Mouse (Mus musculus): Measurements from ENCODE around the gene Klf11. TPM values are rescaled to one million over a fixed set of nuclear protein-coding genes. Genes with fewer than 3 reads are reported as not detected.
"Not testable (repeated sequence)": the region's sequence is repeated elsewhere in the genome, so short reads cannot be mapped to it uniquely, and the experiment has no call there.

Gene Klf11
- polyA plus RNA-seq, 1 experiment from 2014 or later: 10.3 TPM

DNA sequence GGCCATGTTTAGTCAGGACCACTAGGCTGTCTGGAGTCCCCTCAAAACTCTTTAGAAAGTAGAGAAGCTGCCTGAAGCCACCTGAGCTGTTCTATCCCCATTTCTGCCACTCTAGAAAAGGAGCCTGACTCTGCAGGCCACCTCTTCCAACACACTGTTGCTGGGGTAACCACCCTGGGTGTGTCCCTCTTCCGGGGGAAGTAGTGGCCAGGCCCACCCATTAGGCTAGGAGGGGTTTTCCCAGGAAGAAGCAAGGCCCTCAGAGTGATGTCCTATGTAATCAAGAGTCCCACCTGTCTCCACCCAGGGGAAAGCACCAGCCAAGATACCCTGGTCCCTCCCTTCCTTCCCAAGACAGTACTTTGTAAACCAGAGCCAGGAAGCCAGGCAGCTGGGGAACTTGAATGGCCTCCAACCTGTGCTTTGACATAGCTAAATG lies 17.3 kb upstream of the Klf11 start:
- no peak overlapping the region; the same call in 1 of the 2 replicates for H3K27ac ChIP-seq (replicated peaks)
- no peaks in the 10 kb centered on the region for H3K36me3 ChIP-seq (replicated peaks)
- DNase-seq (ENCODE audit: low spot score): no peak
- H3K9me3 ChIP-seq: no peaks in the 10 kb centered on the region
- peaks cover 12% of the 10 kb centered on the region; the same call in 1 of the 2 replicates for H3K4me1 ChIP-seq
- WGBS: 71% methylated on average over 1 of the region's 1 CpGs
- no peak overlapping the region for H3K4me3 ChIP-seq
- no peaks in the 10 kb centered on the region for H3K27me3 ChIP-seq (replicated peaks; ENCODE audit: low read depth, poor library complexity, severe bottlenecking)

DNA sequence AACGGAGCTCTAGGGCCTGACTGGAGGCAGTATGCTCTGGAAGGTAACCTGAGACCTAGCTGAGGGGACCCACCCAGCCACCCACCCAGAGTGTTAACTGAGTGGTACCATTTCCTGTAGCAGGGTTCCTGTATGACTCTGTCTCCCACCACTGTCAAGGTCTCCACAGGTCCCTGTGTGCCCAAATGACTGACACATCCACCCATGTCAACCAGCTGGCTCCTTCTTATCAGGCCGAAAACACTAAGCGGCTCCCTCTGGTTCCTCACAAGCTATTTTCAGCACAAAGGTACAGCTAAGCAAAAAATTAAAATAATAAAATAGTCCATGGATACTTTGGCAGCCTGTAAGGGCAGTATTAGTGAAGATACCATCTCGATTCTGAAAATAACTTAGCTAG lies 16.9 kb upstream of the Klf11 start:
- no peak overlapping the region for H3K4me3 ChIP-seq
- 83% methylated on average over 4 of the region's 4 CpGs for WGBS
- no peak overlapping the region for H3K27ac ChIP-seq (replicated peaks)
- peaks cover 12% of the 10 kb centered on the region; the same call in 1 of the 2 replicates for H3K4me1 ChIP-seq
- H3K9me3 ChIP-seq: no peaks in the 10 kb centered on the region
- DNase-seq (ENCODE audit: low spot score): no peak
- no peaks in the 10 kb centered on the region for H3K36me3 ChIP-seq (replicated peaks)
- no peaks in the 10 kb centered on the region for H3K27me3 ChIP-seq (replicated peaks; ENCODE audit: low read depth, poor library complexity, severe bottlenecking)

DNA sequence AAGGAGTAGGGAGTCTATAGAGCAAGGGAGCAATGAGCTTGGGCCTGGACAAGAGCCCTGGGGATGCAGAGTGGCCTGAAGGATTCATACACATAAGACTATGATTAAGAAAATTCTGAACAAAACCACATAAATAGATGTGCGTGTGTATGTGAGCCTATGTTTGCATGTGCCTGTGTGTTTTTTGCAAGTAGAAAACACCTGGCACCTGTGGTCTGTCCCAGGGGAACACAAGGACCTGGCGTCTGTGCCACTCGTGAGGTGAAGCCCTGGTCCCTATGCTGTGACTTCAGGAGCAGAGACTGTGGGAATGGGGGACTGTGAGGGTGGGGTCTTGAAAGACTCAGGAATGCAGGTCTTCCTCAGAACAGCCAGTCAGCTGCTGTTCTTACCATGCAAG lies 16.4 kb upstream of the Klf11 start:
- Histone ChIP-seq H3K36me3 (replicated peaks) (no peaks in the 10 kb centered on the region), H3K27ac (replicated peaks) (no peak overlapping the region), H3K9me3 (no peaks in the 10 kb centered on the region), H3K27me3 (replicated peaks; ENCODE audit: low read depth, poor library complexity, severe bottlenecking) (no peaks in the 10 kb centered on the region), H3K4me1 (peaks cover 12% of the 10 kb centered on the region; the same call in 1 of the 2 replicates), H3K4me3 (no peak overlapping the region)
- WGBS: 82% methylated on average over 3 of the region's 3 CpGs
- DNase-seq (ENCODE audit: low spot score): no peak

DNA sequence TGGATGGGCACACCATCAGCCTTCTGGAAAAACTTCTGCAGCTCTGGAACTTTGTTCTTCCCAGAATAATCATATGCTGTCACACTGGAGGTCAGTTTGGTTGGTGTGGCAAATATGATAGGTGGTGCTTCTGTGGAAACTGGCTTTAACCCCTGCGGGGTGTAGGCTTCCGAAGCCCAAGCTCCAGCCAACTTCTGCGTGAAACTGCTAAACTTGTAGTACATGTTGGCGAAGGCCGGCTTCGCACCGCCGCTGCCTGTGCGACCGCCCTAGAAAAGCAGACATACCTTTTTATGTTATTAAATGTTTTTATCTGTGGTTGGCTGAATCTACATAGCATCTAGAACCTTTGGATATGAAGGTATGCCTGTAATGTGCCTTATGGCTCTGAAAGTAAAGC lies 12.3 kb upstream of the Klf11 start:
- not testable (repeated sequence) for H3K4me1 ChIP-seq; DNase-seq (ENCODE audit: low spot score); H3K36me3 ChIP-seq (replicated peaks); H3K9me3 ChIP-seq; H3K27me3 ChIP-seq (replicated peaks; ENCODE audit: low read depth, poor library complexity, severe bottlenecking); H3K27ac ChIP-seq (replicated peaks); H3K4me3 ChIP-seq
- WGBS: 94% methylated on average over 10 of the region's 10 CpGs

DNA sequence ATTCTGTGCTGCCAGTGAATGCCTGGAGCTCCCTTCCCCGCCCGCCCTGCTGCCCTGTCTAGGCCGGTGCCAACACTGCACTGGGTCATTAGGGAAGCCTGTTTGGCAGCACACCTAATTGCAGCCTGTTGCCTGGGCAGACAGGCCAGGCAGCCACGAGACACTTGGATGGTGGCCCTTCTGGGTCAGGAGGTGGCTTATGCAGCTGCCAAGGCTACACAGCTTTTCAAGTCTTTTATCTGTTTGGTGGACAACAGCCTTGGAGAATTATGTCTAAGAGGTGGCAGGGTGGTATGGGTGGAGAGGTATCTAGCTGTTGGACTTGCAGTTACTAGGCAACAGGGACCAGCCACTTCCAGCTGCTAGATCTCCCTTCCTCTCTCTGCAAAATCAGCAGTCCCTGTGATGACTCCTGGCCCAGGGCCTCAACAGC lies 8.7 kb upstream of the Klf11 start:
- no peak for DNase-seq (ENCODE audit: low spot score)
- no peaks in the 10 kb centered on the region for H3K27me3 ChIP-seq (replicated peaks; ENCODE audit: low read depth, poor library complexity, severe bottlenecking)
- H3K9me3 ChIP-seq: no peaks in the 10 kb centered on the region
- no peak overlapping the region for H3K4me3 ChIP-seq
- 0 out of 2 replicates have a peak overlapping the region, but pooled peaks have one; percentile 48 for H3K27ac ChIP-seq (replicated peaks)
- WGBS: 72% methylated on average over 4 of the region's 4 CpGs
- H3K36me3 ChIP-seq (replicated peaks): no peaks in the 10 kb centered on the region
- no peaks in the 10 kb centered on the region for H3K4me1 ChIP-seq

DNA sequence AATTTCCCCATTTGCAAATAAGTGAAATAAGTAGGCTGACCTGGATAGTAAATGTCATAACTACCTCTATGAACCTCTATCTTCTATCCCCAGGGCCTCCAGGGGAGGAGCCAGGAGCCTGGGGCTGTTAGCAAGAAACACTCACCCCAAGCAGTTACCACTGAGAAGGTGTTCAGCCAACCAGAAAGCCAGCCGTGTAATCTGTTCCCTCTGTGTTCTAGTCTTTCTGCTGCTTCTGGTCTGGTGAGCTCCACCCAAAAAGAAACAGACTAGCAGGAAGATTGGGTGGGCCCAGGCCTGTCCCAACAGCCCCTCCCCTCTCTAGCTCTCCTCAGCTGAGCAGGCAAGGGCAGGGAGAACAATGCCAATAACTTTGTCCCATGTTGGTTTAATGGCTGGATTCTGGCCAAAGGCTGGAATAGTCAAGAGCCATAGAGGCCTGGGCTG lies 6.9 kb upstream of the Klf11 start:
- WGBS: 52% methylated on average over 1 of the region's 1 CpGs
- no peaks in the 10 kb centered on the region for H3K36me3 ChIP-seq (replicated peaks)
- DNase-seq (ENCODE audit: low spot score): no peak
- no peak overlapping the region for H3K4me3 ChIP-seq
- 0 out of 2 replicates have a peak, but pooled peaks cover 5% of the 10 kb centered on the region for H3K27me3 ChIP-seq (replicated peaks; ENCODE audit: low read depth, poor library complexity, severe bottlenecking)
- H3K27ac ChIP-seq (replicated peaks): no peak overlapping the region
- no peaks in the 10 kb centered on the region for H3K4me1 ChIP-seq
- no peaks in the 10 kb centered on the region for H3K9me3 ChIP-seq

DNA sequence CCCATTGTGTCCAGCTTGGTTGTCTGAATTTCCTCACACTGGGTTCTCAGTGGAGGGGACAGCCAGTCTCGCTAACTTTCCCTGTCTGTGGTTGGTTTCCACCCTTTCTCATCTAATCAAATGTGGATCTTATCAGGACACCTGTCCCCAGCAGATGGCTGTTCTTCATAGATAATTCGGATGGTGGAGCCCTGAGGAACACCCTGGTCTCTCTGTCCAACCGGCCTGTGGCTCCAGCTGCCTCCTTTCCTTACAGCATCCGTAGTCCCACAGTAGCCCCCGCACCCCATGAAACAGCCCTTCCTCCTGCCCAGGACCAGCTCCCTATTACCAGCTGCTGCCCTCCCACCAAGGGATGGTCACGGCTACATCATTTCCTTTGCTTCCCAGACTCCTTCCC lies 5.2 kb upstream of the Klf11 start:
- H3K27me3 ChIP-seq (replicated peaks; ENCODE audit: low read depth, poor library complexity, severe bottlenecking): peaks cover 12% of the 10 kb centered on the region; the same call in 1 of the 2 replicates
- H3K4me1 ChIP-seq: peaks cover 7% of the 10 kb centered on the region
- DNase-seq (ENCODE audit: low spot score): no peak
- no peak overlapping the region for H3K4me3 ChIP-seq
- no peaks in the 10 kb centered on the region for H3K9me3 ChIP-seq
- no peaks in the 10 kb centered on the region for H3K36me3 ChIP-seq (replicated peaks)
- WGBS: 89% methylated on average over 6 of the region's 6 CpGs
- H3K27ac ChIP-seq (replicated peaks): no peak overlapping the region

DNA sequence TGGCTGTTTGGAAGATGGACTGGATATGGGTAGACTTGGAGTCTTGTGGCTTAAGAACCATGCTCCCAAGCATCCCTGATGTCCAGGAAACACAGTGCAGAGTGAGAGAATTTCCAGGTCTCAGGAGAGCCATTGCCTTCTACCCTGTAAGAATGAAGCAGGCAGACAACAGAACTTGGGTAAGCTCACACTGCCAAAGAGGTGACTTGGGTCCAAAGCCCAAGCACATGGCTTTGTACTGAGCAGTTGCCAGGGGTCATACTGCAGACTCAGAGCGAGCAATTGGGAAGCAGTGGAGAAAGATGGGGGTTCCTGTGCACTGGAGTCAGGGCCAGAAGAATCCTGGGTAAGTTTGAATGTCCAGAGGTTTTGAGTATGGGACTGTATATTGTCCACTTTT lies 3.0 kb upstream of the Klf11 start:
- Histone ChIP-seq H3K4me1 (peaks cover 24% of the 10 kb centered on the region), H3K36me3 (replicated peaks) (no peaks in the 10 kb centered on the region), H3K9me3 (no peaks in the 10 kb centered on the region), H3K4me3 (no peak overlapping the region), H3K27ac (replicated peaks) (no peak overlapping the region), H3K27me3 (replicated peaks; ENCODE audit: low read depth, poor library complexity, severe bottlenecking) (peaks cover 12% of the 10 kb centered on the region; the same call in 1 of the 2 replicates)
- WGBS: 62% methylated on average over 1 of the region's 1 CpGs
- DNase-seq (ENCODE audit: low spot score): no peak

DNA sequence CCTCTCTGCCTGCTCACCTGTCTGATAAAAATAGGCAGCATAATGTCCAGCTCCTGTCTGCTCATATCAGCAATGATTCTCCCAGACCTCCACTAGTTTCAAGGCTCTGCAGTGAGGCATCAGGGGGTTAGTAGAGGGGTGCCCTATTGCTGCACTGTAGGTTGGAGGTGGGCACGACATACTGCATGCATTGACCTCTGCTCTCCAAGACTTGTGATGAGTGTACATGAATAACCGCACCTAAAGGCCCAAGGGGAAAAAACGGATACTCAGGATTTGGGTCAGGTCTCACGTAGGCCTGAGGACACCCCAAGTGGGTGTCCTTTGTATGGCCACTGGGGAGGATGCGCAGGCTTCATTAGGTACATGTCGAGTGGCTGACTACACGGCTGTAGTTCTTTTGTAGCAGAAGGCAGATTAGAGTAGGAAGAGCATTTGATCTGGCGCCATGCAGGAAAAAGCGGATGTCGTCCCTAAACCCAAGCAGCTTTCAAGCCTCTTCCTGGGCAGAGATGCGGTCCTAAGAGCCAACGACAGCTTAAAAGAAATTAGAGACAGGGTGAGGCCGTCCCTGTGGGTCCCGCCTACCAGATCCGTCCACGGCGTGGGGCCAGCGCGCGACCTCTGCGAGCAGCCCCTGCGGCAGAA lies 535 bp upstream of the Klf11 start:
- peak overlapping the region; percentile 99 for H3K27ac ChIP-seq (replicated peaks)
- 4% methylated on average over 22 of the region's 22 CpGs for WGBS
- H3K4me3 ChIP-seq: peak overlapping the region; percentile 92
- H3K4me1 ChIP-seq: peaks cover 24% of the 10 kb centered on the region
- H3K27me3 ChIP-seq (replicated peaks; ENCODE audit: low read depth, poor library complexity, severe bottlenecking): peaks cover 12% of the 10 kb centered on the region; the same call in 1 of the 2 replicates
- H3K9me3 ChIP-seq: no peaks in the 10 kb centered on the region
- DNase-seq (ENCODE audit: low spot score): no peak
- H3K36me3 ChIP-seq (replicated peaks): peaks cover 23% of the 10 kb centered on the region

DNA sequence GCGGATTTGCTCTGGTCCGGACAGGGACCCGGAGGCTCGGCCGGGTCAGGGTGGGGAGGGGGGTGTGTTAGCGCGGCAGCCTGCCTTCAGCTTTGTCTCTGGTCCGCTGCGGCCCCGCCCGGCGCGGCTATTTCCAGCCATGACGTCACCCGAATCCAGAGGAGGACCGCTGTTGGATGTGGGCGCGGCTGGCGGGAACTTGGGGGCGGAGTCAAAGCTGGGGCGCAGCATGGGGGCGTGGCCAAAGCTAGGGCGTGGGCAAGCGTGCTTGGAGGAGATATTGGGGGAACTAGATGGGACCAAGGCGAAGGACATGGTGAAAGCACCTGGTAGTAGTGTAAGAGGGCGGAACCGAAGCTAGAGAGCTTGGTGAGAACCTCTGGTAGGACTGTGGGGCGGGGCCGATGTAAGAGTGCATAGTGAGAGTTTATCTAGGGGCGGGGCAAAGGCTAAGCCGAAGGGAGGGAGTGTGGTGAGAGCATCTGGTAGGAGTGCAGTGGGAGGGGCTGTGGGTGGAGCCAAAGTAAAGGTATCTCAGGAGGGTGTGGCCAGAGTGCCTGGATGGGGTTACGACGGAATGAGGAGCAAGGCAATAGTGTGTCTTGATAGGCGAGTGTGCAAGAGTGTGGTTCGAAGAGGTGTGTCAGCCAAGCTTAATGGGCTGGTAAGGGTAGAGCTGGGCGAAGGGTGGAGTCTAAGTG lies 718 bp downstream of the Klf11 start:
- Histone ChIP-seq H3K27me3 (replicated peaks; ENCODE audit: low read depth, poor library complexity, severe bottlenecking) (peaks cover 12% of the 10 kb centered on the region; the same call in 1 of the 2 replicates), H3K4me3 (peak overlapping the region; percentile 92), H3K27ac (replicated peaks) (peak overlapping the region; percentile 99), H3K9me3 (no peaks in the 10 kb centered on the region), H3K4me1 (peaks cover 29% of the 10 kb centered on the region), H3K36me3 (replicated peaks) (peaks cover 36% of the 10 kb centered on the region)
- peak; percentile 96 for DNase-seq (ENCODE audit: low spot score)
- 1% methylated on average over 36 of the region's 36 CpGs for WGBS

DNA sequence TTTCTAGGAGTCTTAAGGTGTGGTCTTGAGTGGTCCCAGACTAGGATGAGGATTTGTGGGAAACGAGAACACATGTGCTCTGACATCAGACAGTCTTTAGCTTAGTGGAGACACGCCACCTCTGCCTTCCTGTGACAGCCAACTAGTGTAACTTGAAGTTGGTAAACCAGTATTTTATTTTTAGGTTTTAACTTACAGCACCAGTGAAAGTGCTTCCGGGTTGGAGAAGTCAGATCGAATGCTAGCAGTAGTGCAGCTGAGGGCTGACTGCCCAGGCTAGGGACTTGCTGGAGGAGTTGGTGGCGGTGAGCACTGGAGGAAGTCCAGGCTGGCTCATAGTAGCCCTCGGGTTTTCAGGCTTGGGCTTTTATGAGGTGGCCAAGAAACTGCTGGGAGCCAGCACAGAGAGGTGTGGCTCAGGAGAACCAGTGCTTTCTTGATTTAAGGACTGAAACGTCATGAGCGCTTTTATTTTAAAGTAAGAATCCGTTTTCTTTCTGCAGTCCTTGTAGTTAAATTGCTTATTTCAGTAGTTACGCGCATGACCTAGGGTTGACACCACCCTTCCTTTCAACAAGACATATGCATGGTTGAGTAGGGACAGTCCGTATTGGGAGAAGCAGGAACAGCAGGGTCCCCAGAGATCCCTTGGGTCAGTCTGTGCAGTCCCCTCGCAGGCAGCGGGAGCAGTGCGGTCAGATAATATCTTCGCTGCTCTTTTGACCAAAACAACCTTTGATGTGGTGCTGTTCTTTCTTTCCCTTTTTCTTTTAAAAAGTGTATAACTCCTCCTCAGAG lies 3.2 kb downstream of the Klf11 start:
- H3K4me1 ChIP-seq: peaks cover 37% of the 10 kb centered on the region

DNA sequence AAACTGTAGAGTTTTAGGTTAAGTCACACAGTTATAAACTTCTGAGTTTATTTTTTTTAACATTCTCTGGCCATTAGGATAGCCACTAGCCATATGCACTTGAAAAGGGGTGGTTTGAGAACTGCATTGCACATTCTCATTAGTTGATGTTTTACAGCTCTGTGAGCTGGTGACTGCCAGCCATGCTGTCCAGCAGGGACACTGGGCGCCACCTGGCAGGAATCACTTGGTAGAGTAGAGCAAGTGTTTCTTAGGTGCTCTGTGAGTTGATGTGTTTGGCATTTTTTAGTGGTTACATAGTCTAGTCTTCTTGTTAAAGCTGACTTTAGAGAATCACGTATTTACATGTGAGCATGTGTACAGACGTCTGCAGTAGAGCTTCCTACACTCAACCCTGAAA lies 5.4 kb downstream of the Klf11 start:
- Histone ChIP-seq H3K4me3 (no peak overlapping the region), H3K27me3 (replicated peaks; ENCODE audit: low read depth, poor library complexity, severe bottlenecking) (no peaks in the 10 kb centered on the region), H3K4me1 (peaks cover 29% of the 10 kb centered on the region), H3K27ac (replicated peaks) (no peak overlapping the region), H3K36me3 (replicated peaks) (peaks cover 79% of the 10 kb centered on the region), H3K9me3 (no peaks in the 10 kb centered on the region)
- no peak for DNase-seq (ENCODE audit: low spot score)
- WGBS: 71% methylated on average over 3 of the region's 3 CpGs

More for the DNA sequence above, 3.2 kb downstream of the Klf11 start:
- peaks cover 60% of the 10 kb centered on the region for H3K36me3 ChIP-seq (replicated peaks)
- no peaks in the 10 kb centered on the region for H3K9me3 ChIP-seq
- DNase-seq (ENCODE audit: low spot score): no peak
- H3K27ac ChIP-seq (replicated peaks): no peak overlapping the region
- peaks cover 7% of the 10 kb centered on the region; the same call in 1 of the 2 replicates for H3K27me3 ChIP-seq (replicated peaks; ENCODE audit: low read depth, poor library complexity, severe bottlenecking)
- no peak overlapping the region for H3K4me3 ChIP-seq
- 90% methylated on average over 16 of the region's 16 CpGs for WGBS

Data from embryonic facial prominence, embryonic 10.5 days (tissue).